Mouse (Mus musculus) cerebellum, adult (tissue): Measurements from ENCODE around the gene Smg6.

ENCODE experiments used
- ATAC-seq: cut with Nextera tagmentation; 2 replicates; pipeline ENCODE4 v1.9.2; 2017; ENCODE audit warnings: mild to moderate bottlenecking, moderate library complexity, mixed read lengths; ENCODE audit not compliant: insufficient number of reproducible peaks, low FRiP score, low TSS enrichment

Smg6 gene

GRCm38 (mm10) chr11:74926388-74927005, 874 bp downstream of the Smg6 start:
- ATAC-seq = no peak

GRCm38 (mm10) chr11:74927236-74927725, 1.7 kb downstream of the Smg6 start:
- no peak for ATAC-seq

- no peak for ATAC-seq
Measured at GRCm38 (mm10) chr11:74929111-74929510, 3.5 kb downstream of the Smg6 start.

- ATAC-seq = no peak
Measured at GRCm38 (mm10) chr11:74930391-74930790, 4.8 kb downstream of the Smg6 start.

GRCm38 (mm10) chr11:74946348-74946747, 20.7 kb downstream of the Smg6 start:
- ATAC-seq = no peak; the same call in 1 of the 2 replicates

- ATAC-seq = no peak
Measured at GRCm38 (mm10) chr11:74954901-74955300, 29.3 kb downstream of the Smg6 start.

- ATAC-seq = no peak
Measured at GRCm38 (mm10) chr11:74956006-74956405, 30.4 kb downstream of the Smg6 start.

- no peak for ATAC-seq
Measured at GRCm38 (mm10) chr11:74957600-74957999, 32.0 kb downstream of the Smg6 start.

GRCm38 (mm10) chr11:74959501-74959900, 33.9 kb downstream of the Smg6 start:
- ATAC-seq = no peak

- ATAC-seq = no peak
Measured at GRCm38 (mm10) chr11:74960031-74960551, 34.5 kb downstream of the Smg6 start.

- ATAC-seq = no peak
Measured at GRCm38 (mm10) chr11:74961953-74962352, 36.3 kb downstream of the Smg6 start.

GRCm38 (mm10) chr11:74962846-74963407, 37.3 kb downstream of the Smg6 start:
- no peak for ATAC-seq

GRCm38 (mm10) chr11:74965516-74965915, 39.9 kb downstream of the Smg6 start:
- ATAC-seq = no peak

GRCm38 (mm10) chr11:74973290-74974157, 47.9 kb downstream of the Smg6 start:
- ATAC-seq = no peak

GRCm38 (mm10) chr11:74974615-74975014, 49.0 kb downstream of the Smg6 start:
- ATAC-seq = no peak

GRCm38 (mm10) chr11:74976835-74977687, 51.4 kb downstream of the Smg6 start:
- ATAC-seq = no peak

GRCm38 (mm10) chr11:74981464-74981863, 55.8 kb downstream of the Smg6 start:
- no peak for ATAC-seq

- ATAC-seq = no peak
Measured at GRCm38 (mm10) chr11:74982241-74982640, 56.6 kb downstream of the Smg6 start.

GRCm38 (mm10) chr11:74988162-74988561, 62.5 kb downstream of the Smg6 start:
- no peak for ATAC-seq

- ATAC-seq = no peak
Measured at GRCm38 (mm10) chr11:74989047-74989446, 63.4 kb downstream of the Smg6 start.
